Comparison of ENCODE assay signal across 14 mouse cellular contexts in the genomic region with DNA sequence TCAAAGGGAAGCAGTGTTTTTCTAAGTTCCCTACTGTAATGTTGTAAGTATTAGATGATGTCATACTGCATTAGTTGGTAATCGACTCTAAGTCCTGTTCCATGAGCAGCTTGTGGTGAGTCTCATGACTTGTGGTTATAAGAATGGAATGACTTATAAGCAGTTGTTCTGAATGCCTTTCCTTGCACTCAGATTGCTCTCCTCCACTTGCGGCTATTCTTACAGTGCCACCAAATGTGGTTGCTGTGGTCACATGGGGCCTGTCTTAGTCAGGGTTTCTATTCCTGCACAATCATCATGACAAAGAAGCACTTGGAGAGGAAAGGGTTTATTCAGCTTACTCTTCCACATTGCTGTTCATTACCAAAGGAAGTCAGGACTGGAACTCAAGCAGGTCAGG.
"Had no signal": no experiment of that assay in that cellular context is flagged by ENCODE, and none has a peak within 500 bp of the region (broad histone marks: within the 10 kb centered on the region; RNA-seq: fewer than 3 reads in every experiment).

No protein-coding gene starts in this region.

- H3K4me1 ChIP-seq: liver, embryonic 13.5 days; neural tube, embryonic 13.5 days had no signal

- H3K27me3 ChIP-seq: liver, embryonic 13.5 days; neural tube, embryonic 13.5 days had no signal

- H3K9ac ChIP-seq: liver, embryonic 13.5 days; neural tube, embryonic 13.5 days had no signal

- H3K4me3 ChIP-seq: layer of hippocampus, adult 2 months; liver, embryonic 13.5 days; neural tube, embryonic 13.5 days had no signal

- DNase-seq: kidney, adult 8-10 months; kidney, postnatal 14 days; layer of hippocampus, adult 9-11 months; liver, embryonic 13.5 days; lung, adult 2 months; lung, postnatal 14 days; lung, postnatal 4 days; midbrain, embryonic 14.5 days; retina, postnatal 1 day; thymus, adult 18-20 months; thymus, postnatal 36 days had no signal

- H3K36me3 ChIP-seq: liver, embryonic 13.5 days; neural tube, embryonic 13.5 days had no signal

- H3K4me2 ChIP-seq: liver, embryonic 13.5 days; midbrain, embryonic 11.5 days; neural tube, embryonic 13.5 days had no signal

- H3K27ac ChIP-seq: layer of hippocampus, adult 2 months; liver, embryonic 13.5 days; neural tube, embryonic 13.5 days had no signal

- H3K9me3 ChIP-seq: liver, embryonic 13.5 days; neural tube, embryonic 13.5 days had no signal
